Mouse (Mus musculus): ENCODE measurements at regions not wholly inside any gene's neighbourhood (a gene's known extent, or its start where the extent isn't known, plus 50 kb on each side); places are given as distances from the start of the nearest gene placed in this dataset.

- TF ChIP-seq CTCF (conservative IDR thresholded peaks at IDR 0.05; ENCODE audit: insufficient read depth, insufficient read length, low read depth, low read length): no peak
- no peak for TF ChIP-seq POLR2A (IDR thresholded peaks at IDR 0.05; ENCODE audit: low read depth, low read length)
Measured at GRCm38 (mm10) chr13:99790951-99791350, 109.9 kb downstream of the Cartpt start.
